Mouse (Mus musculus) stomach, postnatal 0 days (tissue): Measurements from ENCODE around the gene Col11a2. TPM values are rescaled to one million over a fixed set of nuclear protein-coding genes. Genes with fewer than 3 reads are reported as not detected.

Source experiments
- ATAC-seq: fragments of 200-750 bp; cut with Nextera tagmentation; 2 replicates; pipeline ENCODE4 v1.8.0; 2017; ENCODE audit not compliant: low FRiP score, low TSS enrichment
- DNase-seq: peaks from one replicate; pipeline ENCODE4 v3.0.0-alpha.2; 2016; ENCODE audit warnings: low spot score
- H3K27ac ChIP-seq: fragments of 300-500 bp; sonication (generic); replicated peaks from 2 replicates; pipeline ENCODE4 v1.5.1; 2014; ENCODE audit warnings: mild to moderate bottlenecking, control low read depth
- H3K27me3 ChIP-seq: fragments of 300-500 bp; sonication (generic); 2 replicates; pipeline ENCODE4 v1.6.1; 2014; ENCODE audit warnings: low read length; ENCODE audit not compliant: control insufficient read depth, insufficient read depth
- H3K36me3 ChIP-seq: fragments of 300-500 bp; sonication (generic); 2 replicates; pipeline ENCODE4 v1.6.1; 2014; ENCODE audit warnings: low read length, mixed read lengths; ENCODE audit not compliant: control insufficient read depth, insufficient read depth
- H3K4me1 ChIP-seq: fragments of 300-500 bp; sonication (generic); replicated peaks from 2 replicates; pipeline ENCODE4 v1.6.1; 2014; ENCODE audit warnings: antibody characterized with exemption; ENCODE audit not compliant: control insufficient read depth, insufficient read depth
- H3K4me2 ChIP-seq: fragments of 300-500 bp; sonication (generic); replicated peaks from 2 replicates; pipeline ENCODE4 v1.6.1; 2014; ENCODE audit warnings: low read depth, mild to moderate bottlenecking, control low read depth, moderate library complexity
- H3K4me3 ChIP-seq: fragments of 300-500 bp; sonication (generic); 2 replicates; pipeline ENCODE4 v1.5.1; 2014; ENCODE audit warnings: low read depth, low read length, control low read depth
- H3K9ac ChIP-seq: fragments of 300-500 bp; sonication (generic); 2 replicates; pipeline ENCODE4 v1.6.1; 2014; ENCODE audit warnings: mild to moderate bottlenecking, low read length, control low read depth, mixed read lengths
- H3K9me3 ChIP-seq: fragments of 300-500 bp; sonication (generic); 2 replicates; pipeline ENCODE4 v1.6.1; 2016; ENCODE audit warnings: low read length; ENCODE audit not compliant: control insufficient read depth
- CTCF ChIP-seq: IDR thresholded peaks from 2 replicates; pipeline ENCODE4 v1.5.1; 2016; ENCODE audit warnings: antibody characterized with exemption, low read depth, mild to moderate bottlenecking, moderate library complexity
- EP300 ChIP-seq: optimal IDR thresholded peaks from 2 replicates; pipeline ENCODE3; 2016; ENCODE audit warnings: antibody characterized with exemption
- WGBS: fragments of 180-500 bp; shearing (Covaris S2); extraction: QIAGEN DNeasy Blood & Tissue Kit; methylation state at CpG from one replicate; pipeline ENCODE4 v1.1.7; 2014; 5-methylcytosine and 5-hydroxymethylcytosine counted together
- polyA plus RNA-seq: library from polyadenylated mRNA; unstranded; fragments of >200 nt; fragmentation: Nextera tagmentation; extraction: Ambion mirVana; gene quantifications from 2 replicates; pipeline ENCODE4 v1.2.1, GENCODE M21; 2015

Col11a2 gene
- polyA plus RNA-seq, 1 experiment from 2014 or later, result 0.18 TPM

DNA sequence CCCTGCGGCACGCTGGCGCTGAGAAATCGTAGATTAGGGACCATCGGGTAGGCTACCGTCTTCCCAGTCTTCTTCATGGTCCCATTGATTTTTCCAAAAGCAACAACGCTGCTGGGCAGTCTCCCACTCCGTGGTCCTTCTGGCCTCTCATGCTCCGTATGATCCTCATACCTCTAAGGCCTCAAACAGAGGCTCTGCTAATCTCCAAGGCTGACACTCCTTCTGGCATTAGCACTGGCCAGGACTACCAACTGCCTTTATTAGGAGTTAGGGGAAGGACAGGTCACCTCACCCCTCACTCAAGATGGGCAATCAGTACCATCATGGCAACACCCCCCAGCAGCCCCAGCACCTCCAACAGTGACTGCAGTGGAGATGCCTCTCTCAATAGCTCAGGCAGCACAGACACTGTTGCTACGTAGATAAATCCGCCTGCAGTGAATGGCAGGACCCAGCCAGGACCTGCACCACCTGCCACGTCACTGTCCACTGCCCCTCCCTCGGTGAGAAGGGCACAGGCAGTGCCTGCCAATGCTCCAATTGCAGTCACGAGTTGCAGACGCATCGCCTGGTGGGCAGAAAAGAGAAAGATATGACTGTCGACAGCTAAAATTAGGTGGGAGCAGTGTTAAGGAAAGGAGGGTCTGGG, 10.6 kb upstream of the Col11a2 start:
- WGBS, result 72% methylated on average over 17 of the region's 17 CpGs

DNA sequence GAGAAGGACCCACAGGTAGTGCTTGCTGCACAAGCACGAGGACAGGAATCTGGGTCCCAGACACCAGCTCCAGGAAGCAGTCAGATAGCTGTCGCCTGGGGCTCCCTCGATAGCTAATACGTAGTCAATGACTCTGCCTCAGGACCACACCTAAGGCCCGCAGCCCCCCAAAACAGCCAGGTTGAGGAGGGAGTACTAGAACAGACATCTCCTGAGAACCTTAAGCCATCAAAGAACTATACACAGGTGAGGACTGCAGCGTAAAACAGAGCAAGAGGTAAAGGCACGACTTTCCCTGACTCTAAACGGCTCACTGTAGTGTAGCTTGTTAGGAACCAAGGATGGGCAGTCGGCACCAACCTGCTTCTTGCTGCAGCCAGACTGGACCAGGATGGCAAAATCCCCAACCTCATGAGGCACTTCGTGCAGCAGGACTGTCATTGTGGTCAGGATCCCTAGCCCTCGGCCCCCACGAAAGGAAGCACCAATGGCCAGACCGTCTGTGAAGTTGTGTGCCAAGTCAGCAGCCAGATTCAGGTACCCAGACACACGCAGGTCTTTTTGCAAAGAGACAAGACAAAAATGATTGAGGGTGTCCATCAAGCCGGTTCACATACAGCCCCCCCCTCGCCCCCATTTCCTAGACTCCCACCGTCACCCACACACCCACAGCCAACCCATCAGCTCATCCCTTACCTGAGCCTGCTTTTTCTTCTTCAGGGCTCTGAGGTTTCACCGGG, 9.9 kb upstream of the Col11a2 start:
- peak overlapping the region; percentile 93; the same call in 1 of the 2 replicates for H3K4me2 ChIP-seq
- no peak overlapping the region for H3K9ac ChIP-seq
- peaks cover 7% of the 10 kb centered on the region for H3K4me1 ChIP-seq
- no peaks in the 10 kb centered on the region for H3K9me3 ChIP-seq
- 88% methylated on average over 18 of the region's 18 CpGs for WGBS
- ATAC-seq (no peak), DNase-seq (peak; percentile 13)
- TF ChIP-seq EP300 (no peak), CTCF (no peak)
- peaks cover 17% of the 10 kb centered on the region for H3K36me3 ChIP-seq
- H3K27me3 ChIP-seq, result no peaks in the 10 kb centered on the region
- H3K4me3 ChIP-seq, result no peak overlapping the region
- H3K27ac ChIP-seq, result no peak overlapping the region

More for the DNA sequence above, 10.6 kb upstream of the Col11a2 start:
- no peak overlapping the region for H3K4me3 ChIP-seq
- H3K27ac ChIP-seq, result no peak overlapping the region
- no peak for ATAC-seq
- DNase-seq, result no peak
- H3K9ac ChIP-seq, result no peak overlapping the region
- no peaks in the 10 kb centered on the region for H3K9me3 ChIP-seq
- no peaks in the 10 kb centered on the region for H3K27me3 ChIP-seq
- H3K36me3 ChIP-seq, result peaks cover 17% of the 10 kb centered on the region
- peaks cover 7% of the 10 kb centered on the region for H3K4me1 ChIP-seq
- TF ChIP-seq EP300 (no peak), CTCF (no peak)
- no peak overlapping the region; the same call in 1 of the 2 replicates for H3K4me2 ChIP-seq

- DNase-seq (no peak), ATAC-seq (no peak)
- Histone ChIP-seq H3K9ac (peak overlapping the region; percentile 96), H3K27ac (peak overlapping the region; percentile 98; the same call in 1 of the 2 replicates), H3K4me2 (peak overlapping the region; percentile 93), H3K4me1 (peaks cover 7% of the 10 kb centered on the region), H3K36me3 (peaks cover 17% of the 10 kb centered on the region), H3K4me3 (peak overlapping the region; percentile 86), H3K9me3 (no peaks in the 10 kb centered on the region), H3K27me3 (no peaks in the 10 kb centered on the region)
- 65% methylated on average over 21 of the region's 21 CpGs for WGBS
- TF ChIP-seq CTCF (no peak), EP300 (no peak)
These were observed 9.2 kb upstream of the Col11a2 start for GRCm38 (mm10) chr17:34029890-34030595.

- DNase-seq, result peak; percentile 31
These were observed 8.3 kb upstream of the Col11a2 start for GRCm38 (mm10) chr17:34030861-34031326.

DNA sequence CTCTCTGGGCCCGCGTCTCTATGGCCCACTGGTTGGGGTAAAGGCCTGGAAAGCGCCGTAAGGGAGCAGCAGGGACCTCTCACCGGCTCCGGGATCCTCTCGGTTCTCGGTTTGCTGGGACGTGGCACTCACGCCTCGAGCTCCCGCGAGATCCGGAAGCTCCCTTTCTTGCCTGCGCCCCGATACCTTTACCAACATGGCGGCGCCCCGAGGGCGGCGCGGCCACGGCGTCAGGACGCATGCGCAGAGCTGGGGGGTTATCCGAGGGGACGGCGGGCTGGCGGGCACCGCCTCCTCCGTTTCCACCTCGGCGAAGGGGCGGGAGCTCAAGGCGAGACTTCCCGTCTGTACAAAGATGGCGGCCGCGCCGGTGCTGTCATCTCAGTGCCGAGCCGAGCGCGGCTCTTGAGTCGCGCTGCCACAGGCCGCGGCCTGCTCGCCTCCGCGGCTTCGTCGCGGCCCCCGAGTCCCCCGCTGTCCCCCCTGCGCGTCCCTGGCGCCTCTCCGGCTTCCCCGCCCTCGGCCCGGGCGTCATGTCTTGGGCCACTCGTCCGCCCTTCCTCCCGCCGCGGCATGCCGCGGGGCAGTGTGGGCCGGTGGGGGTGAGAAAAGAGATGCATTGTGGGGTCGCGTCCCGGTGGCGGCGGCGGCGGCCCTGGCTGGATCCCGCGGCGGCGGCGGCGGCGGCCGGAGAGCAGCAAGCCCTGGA, 7.6 kb upstream of the Col11a2 start, which contains the start of the genes Slc39a7 and Rxrb:
Gene Slc39a7, minus strand, starts transcription at position 218 of the 709 bp plus-strand sequence.
Gene Rxrb, plus strand, starts transcription at position 348 of the 709 bp plus-strand sequence.
- DNase-seq (peak; percentile 99), ATAC-seq (peak; percentile 81)
- peak within 1 kb of the TSS; percentile 86 for H3K4me3 ChIP-seq
- peaks cover 7% of the 10 kb centered on the region for H3K4me1 ChIP-seq
- WGBS, result under 1% methylated on average over 52 of the region's 88 CpGs
- TF ChIP-seq CTCF (no peak), EP300 (peak; percentile 96)
- peak within 1 kb of the TSS; percentile 98 for H3K27ac ChIP-seq
- H3K27me3 ChIP-seq, result no peaks in the 10 kb centered on the region
- H3K4me2 ChIP-seq, result peak within 1 kb of the TSS; percentile 93
- no peaks in the 10 kb centered on the region for H3K9me3 ChIP-seq
- peaks cover 24% of the 10 kb centered on the region for H3K36me3 ChIP-seq
- peak within 1 kb of the TSS; percentile 96 for H3K9ac ChIP-seq

More at GRCm38 (mm10) chr17:34030861-34031326, 8.3 kb upstream of the Col11a2 start:
- Histone ChIP-seq H3K9me3 (no peaks in the 10 kb centered on the region), H3K27me3 (no peaks in the 10 kb centered on the region), H3K4me3 (peak overlapping the region; percentile 86), H3K9ac (peak overlapping the region; percentile 96), H3K27ac (peak overlapping the region; percentile 98), H3K4me1 (peaks cover 7% of the 10 kb centered on the region), H3K4me2 (peak overlapping the region; percentile 93), H3K36me3 (peaks cover 17% of the 10 kb centered on the region)
- TF ChIP-seq CTCF, result peak; percentile 20; the same call in 1 of the 2 replicates
- TF ChIP-seq EP300, result no peak
- ATAC-seq, result no peak
- WGBS, result 2% methylated on average over 20 of the region's 20 CpGs
